In genomic region chr2:76334596-76334995, GRCm38 (mm10) we compare ENCODE assay signal across 16 mouse cellular contexts. TPM values are rescaled to one million over a fixed set of nuclear protein-coding genes. Genes with fewer than 3 reads are reported as not detected.
DNase-seq lines count a peak whose midpoint lies in the region; ATAC-seq lines count a peak whose summit lies in the region.
"Had no signal": no experiment of that assay in that cellular context is flagged by ENCODE, and none has a peak within 500 bp of the region (broad histone marks: within the 10 kb centered on the region; RNA-seq: fewer than 3 reads in every experiment).

No protein-coding gene starts in this region.

- no peak overlapping the region for H3K4me3 ChIP-seq in embryonic facial prominence, embryonic 11.5 days (ENCODE audit: low read depth, low read length)
- no peak overlapping the region for H3K4me3 ChIP-seq in embryonic facial prominence, embryonic 10.5 days
- H3K4me3 ChIP-seq: embryonic facial prominence, embryonic 15.5 days had no signal

- H3K9ac ChIP-seq in embryonic facial prominence, embryonic 11.5 days (replicated peaks; ENCODE audit: low read length) = no peak overlapping the region
- H3K9ac ChIP-seq: embryonic facial prominence, embryonic 15.5 days had no signal

- intact Hi-C loops in left cerebral cortex, postnatal 14 days (cut with DNase I) = loop anchor here (10.0 kb wide), 1 partner anchor 210 kb away; no protein-coding TSS in a partner anchor

- no peak overlapping the region for H3K4me2 ChIP-seq in embryonic facial prominence, embryonic 11.5 days (ENCODE audit: low read depth, low read length)
- H3K4me2 ChIP-seq: embryonic facial prominence, embryonic 15.5 days had no signal

- H3K27ac ChIP-seq in embryonic facial prominence, embryonic 11.5 days (replicated peaks; ENCODE audit: low read depth, low read length) = no peak overlapping the region
- H3K27ac ChIP-seq in embryonic facial prominence, embryonic 10.5 days (replicated peaks) = no peak overlapping the region
- H3K27ac ChIP-seq: embryonic facial prominence, embryonic 15.5 days; macrophage had no signal

- H3K36me3 ChIP-seq in embryonic facial prominence, embryonic 11.5 days (replicated peaks; ENCODE audit: control insufficient read depth, insufficient read depth, low read depth, low read length) = no peaks in the 10 kb centered on the region
- no peaks in the 10 kb centered on the region for H3K36me3 ChIP-seq in embryonic facial prominence, embryonic 10.5 days (replicated peaks)
- H3K36me3 ChIP-seq: embryonic facial prominence, embryonic 15.5 days had no signal

- ATAC-seq in embryonic facial prominence, embryonic 11.5 days (replicated peaks; ENCODE audit: insufficient number of reproducible peaks, low FRiP score, low TSS enrichment, low read depth) = no peak
- ATAC-seq in erythroid progenitor cell, adult 5-6 weeks (replicated peaks; ENCODE audit: low FRiP score, poor library complexity, severe bottlenecking) = no peak

- H3K27me3 ChIP-seq in embryonic facial prominence, embryonic 11.5 days (ENCODE audit: control insufficient read depth, insufficient read depth, low read length) = peaks cover 7% of the 10 kb centered on the region
- peaks cover 34% of the 10 kb centered on the region for H3K27me3 ChIP-seq in embryonic facial prominence, embryonic 10.5 days (replicated peaks; ENCODE audit: low read depth, poor library complexity, severe bottlenecking)

- H3K4me1 ChIP-seq in embryonic facial prominence, embryonic 11.5 days (ENCODE audit: control insufficient read depth, insufficient read depth, low read length) = no peaks in the 10 kb centered on the region
- H3K4me1 ChIP-seq in embryonic facial prominence, embryonic 10.5 days = peaks cover 18% of the 10 kb centered on the region

- H3K9me3 ChIP-seq in embryonic facial prominence, embryonic 11.5 days (replicated peaks; ENCODE audit: control insufficient read depth, low read length) = no peaks in the 10 kb centered on the region
- no peaks in the 10 kb centered on the region for H3K9me3 ChIP-seq in embryonic facial prominence, embryonic 10.5 days
- H3K9me3 ChIP-seq: embryonic facial prominence, embryonic 15.5 days had no signal

- DNase-seq in embryonic facial prominence, embryonic 11.5 days (ENCODE audit: low spot score) = peak; percentile 13
- no peak for DNase-seq in embryonic facial prominence, embryonic 10.5 days (ENCODE audit: low spot score)
- peak; percentile 19 to 44 for DNase-seq in left cerebral cortex, postnatal 14 days (ENCODE audit: low spot score in 2 of 2)
- DNase-seq in left cerebral cortex, adult 18-20 months (ENCODE audit: low spot score in 2 of 2) = no peak
- DNase-seq in 416B (ENCODE audit: low read depth) (peak; percentile 20), NIH3T3 (ENCODE audit: low read depth) (peak; percentile 20)
- no peak for DNase-seq in ovary, adult 18-20 months (ENCODE audit: low spot score)
- DNase-seq: cerebellum, postnatal 25 days; kidney, adult 9 months had no signal

- 84% methylated on average over 5 of the region's 5 CpGs for WGBS in embryonic facial prominence, embryonic 11.5 days
- WGBS in embryonic facial prominence, embryonic 10.5 days = 79% methylated on average over 5 of the region's 5 CpGs

RNA-seq across cellular contexts. Expression of gene Pde11a, which starts 4.0 kb away (rescaled TPM):
- polyA plus RNA-seq in embryonic facial prominence, embryonic 11.5 days (2014; fragmentation: Nextera tagmentation; extraction: Ambion mirVana) = 0.13 and 0.28 TPM in 2 replicates
- 0.50 and 0.99 TPM in 2 replicates for polyA plus RNA-seq in embryonic facial prominence, embryonic 10.5 days (2016; fragmentation: Nextera tagmentation; extraction: Ambion mirVana)
- 1 to 10 TPM; 4.1 to 4.4 TPM for total RNA-seq in left cerebral cortex, postnatal 14 days (2021)
- 1 to 10 TPM; 3.8 to 4.6 TPM for total RNA-seq in left cerebral cortex, adult 18-20 months (2021)
- not detected in 2 replicates for total RNA-seq in erythroid progenitor cell, adult 5-6 weeks (2015; ENCODE audit: low replicate concordance)
- not detected in 2 replicates for total RNA-seq in erythroid progenitor cell, adult 5-6 weeks (2017; ENCODE audit: low replicate concordance)
- total RNA-seq: hematopoietic stem cell, adult 5-6 weeks; liver, adult 2 months had no signal
- polyA plus RNA-seq: C2C12; liver, adult 2 months; macrophage had no signal

RNA-seq across cellular contexts. Expression of gene Cyct, which starts 25.7 kb away (rescaled TPM):
- not detected in 2 replicates for polyA plus RNA-seq in embryonic facial prominence, embryonic 11.5 days (2014; fragmentation: Nextera tagmentation; extraction: Ambion mirVana)
- not detected in 2 replicates for polyA plus RNA-seq in embryonic facial prominence, embryonic 10.5 days (2016; fragmentation: Nextera tagmentation; extraction: Ambion mirVana)
- not detected for total RNA-seq in left cerebral cortex, postnatal 14 days (2021)
- not detected for total RNA-seq in left cerebral cortex, adult 18-20 months (2021)
- total RNA-seq in erythroid progenitor cell, adult 5-6 weeks (2015; ENCODE audit: low replicate concordance) = not detected in 2 replicates
- not detected in 2 replicates for total RNA-seq in erythroid progenitor cell, adult 5-6 weeks (2017; ENCODE audit: low replicate concordance)
- total RNA-seq: hematopoietic stem cell, adult 5-6 weeks; liver, adult 2 months had no signal
- polyA plus RNA-seq: C2C12; embryonic facial prominence, embryonic 15.5 days; liver, adult 2 months; macrophage; spleen, adult 2 months had no signal

RNA-seq across cellular contexts. Expression of gene Rbm45, which starts 35.2 kb away (rescaled TPM):
- 14.3 and 14.9 TPM in 2 replicates for polyA plus RNA-seq in embryonic facial prominence, embryonic 11.5 days (2014; fragmentation: Nextera tagmentation; extraction: Ambion mirVana)
- polyA plus RNA-seq in embryonic facial prominence, embryonic 10.5 days (2016; fragmentation: Nextera tagmentation; extraction: Ambion mirVana) = 20.0 and 20.6 TPM in 2 replicates
- total RNA-seq in left cerebral cortex, postnatal 14 days (2021) = 10 to 100 TPM; 38.2 to 40.2 TPM
- 10 to 100 TPM; 37.8 to 40.0 TPM for total RNA-seq in left cerebral cortex, adult 18-20 months (2021)
- 6.1 and 15.1 TPM in 2 replicates for total RNA-seq in erythroid progenitor cell, adult 5-6 weeks (2015; ENCODE audit: low replicate concordance)
- 10.5 and 19.3 TPM in 2 replicates for total RNA-seq in erythroid progenitor cell, adult 5-6 weeks (2017; ENCODE audit: low replicate concordance)

Comparison
In these comparisons a context has a peak if more than half of its experiments do, and no peak if none do; other contexts are left out.
1. DNase-seq: peak in embryonic facial prominence, embryonic 11.5 days (single experiment), left cerebral cortex, postnatal 14 days (2 of 2), 416B (single experiment) and NIH3T3 (single experiment); none in embryonic facial prominence, embryonic 10.5 days (single experiment), left cerebral cortex, adult 18-20 months (0 of 2) and ovary, adult 18-20 months (single experiment).
2. RNA of gene Pde11a, which starts 4.0 kb away (total RNA-seq): 3.8 to 4.6 TPM in left cerebral cortex, adult 18-20 months and 4.1 to 4.4 TPM in left cerebral cortex, postnatal 14 days; not detected in erythroid progenitor cell, adult 5-6 weeks; every median in the first group is over 4 times any median in the second.